Mouse (Mus musculus) heart, embryonic 13.5 days (tissue): ENCODE measurements around the gene Cenpe. TPM values are rescaled to one million over a fixed set of nuclear protein-coding genes. Genes with fewer than 3 reads are reported as not detected.

Source experiments
- ATAC-seq: fragments of 200-750 bp; cut with Nextera tagmentation; 2 replicates; pipeline ENCODE4 v1.8.0; 2017; ENCODE audit warnings: moderate TSS enrichment; ENCODE audit not compliant: insufficient number of reproducible peaks, low FRiP score, low TSS enrichment; ENCODE audit errors: extremely low read depth
- H3K27ac ChIP-seq: fragments of 300-500 bp; sonication (generic); replicated peaks from 2 replicates; pipeline ENCODE4 v1.5.1; 2015; ENCODE audit warnings: moderate library complexity, mild to moderate bottlenecking, inconsistent platforms
- H3K27me3 ChIP-seq: fragments of 300-500 bp; sonication (generic); replicated peaks from 2 replicates; pipeline ENCODE4 v1.6.1; 2015; ENCODE audit warnings: mild to moderate bottlenecking, inconsistent platforms
- H3K36me3 ChIP-seq: fragments of 300-500 bp; sonication (generic); 2 replicates; pipeline ENCODE4 v1.6.1; 2015; ENCODE audit warnings: mild to moderate bottlenecking, inconsistent platforms
- H3K4me1 ChIP-seq: fragments of 300-500 bp; sonication (generic); 2 replicates; pipeline ENCODE4 v1.6.1; 2015; ENCODE audit warnings: inconsistent platforms
- H3K4me2 ChIP-seq: fragments of 300-500 bp; sonication (generic); 2 replicates; pipeline ENCODE4 v1.6.1; 2015; ENCODE audit warnings: inconsistent platforms, mild to moderate bottlenecking, moderate library complexity
- H3K4me3 ChIP-seq: fragments of 300-500 bp; sonication (generic); 2 replicates; pipeline ENCODE4 v1.5.1; 2015; ENCODE audit warnings: moderate library complexity, mild to moderate bottlenecking, inconsistent platforms
- H3K9ac ChIP-seq: fragments of 300-500 bp; sonication (generic); 2 replicates; pipeline ENCODE4 v1.6.1; 2015; ENCODE audit warnings: inconsistent platforms, mild to moderate bottlenecking, moderate library complexity
- H3K9me3 ChIP-seq: fragments of 300-500 bp; sonication (generic); 2 replicates; pipeline ENCODE4 v1.6.1; 2016; ENCODE audit warnings: inconsistent platforms
- WGBS: fragments of 180-500 bp; shearing (Covaris S2); methylation state at CpG from one replicate; pipeline ENCODE4 v1.1.7; 2015; ENCODE audit warnings: mixed read lengths; 5-methylcytosine and 5-hydroxymethylcytosine counted together
- polyA plus RNA-seq: library from polyadenylated mRNA; unstranded; fragments of >200 nt; fragmentation: Nextera tagmentation; extraction: Ambion mirVana; gene quantifications from 2 replicates; pipeline ENCODE4 v1.2.1, GENCODE M21; 2015

Gene Cenpe
- polyA plus RNA-seq, 1 experiment from 2014 or later = 17.8 TPM

DNA sequence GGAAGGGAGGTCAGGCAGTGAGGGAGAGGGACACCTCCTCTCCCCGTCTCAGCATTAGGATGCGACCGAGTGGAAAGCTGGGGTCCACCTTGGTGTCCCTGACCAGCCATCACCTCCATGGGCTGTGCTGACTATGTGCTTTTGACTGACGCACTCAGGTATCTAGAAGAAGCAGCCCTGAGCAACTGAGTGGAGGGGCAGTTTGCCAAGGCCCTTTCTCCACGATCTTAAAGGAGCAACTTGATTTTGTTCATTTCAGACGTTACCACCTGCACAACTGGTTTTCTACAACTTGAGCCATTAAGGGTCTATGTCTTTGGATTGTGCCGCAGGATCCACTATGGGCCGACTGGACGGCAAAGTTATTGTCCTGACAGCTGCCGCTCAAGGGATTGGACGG lies 72.9 kb downstream of the Cenpe start:
- H3K9me3 ChIP-seq = no peaks in the 10 kb centered on the region
- no peaks in the 10 kb centered on the region for H3K27me3 ChIP-seq
- H3K4me2 ChIP-seq = no peak overlapping the region
- no peak for ATAC-seq
- no peak overlapping the region for H3K27ac ChIP-seq
- 85% methylated on average over 11 of the region's 11 CpGs for WGBS
- H3K4me1 ChIP-seq = peaks cover 2% of the 10 kb centered on the region; the same call in 1 of the 2 replicates
- no peak overlapping the region for H3K9ac ChIP-seq
- no peak overlapping the region for H3K4me3 ChIP-seq
- no peaks in the 10 kb centered on the region for H3K36me3 ChIP-seq

DNA sequence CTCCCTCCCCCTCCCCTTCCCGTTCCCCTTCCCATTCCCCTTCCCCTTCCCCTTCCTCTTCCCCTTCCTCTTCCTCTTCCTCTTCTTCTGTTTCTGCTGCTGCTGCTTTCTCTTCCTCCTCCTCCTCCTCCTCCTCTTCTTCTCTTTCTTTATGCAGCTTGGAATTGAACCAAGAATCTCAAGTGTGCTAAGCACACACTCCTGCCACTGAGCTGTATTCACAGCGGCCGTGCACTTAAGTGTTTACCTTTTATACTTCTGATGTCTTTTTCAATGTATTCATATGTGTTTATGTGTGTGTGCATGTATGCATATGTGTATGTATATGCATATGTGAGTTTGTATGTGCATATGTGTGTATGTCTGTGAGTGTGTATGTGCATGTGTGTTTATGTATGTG lies 73.5 kb downstream of the Cenpe start:
- no peak overlapping the region for H3K9ac ChIP-seq
- H3K4me1 ChIP-seq = peaks cover under 1% of the 10 kb centered on the region; the same call in 1 of the 2 replicates
- 53% methylated on average over 3 of the region's 3 CpGs for WGBS
- ATAC-seq = no peak
- no peak overlapping the region for H3K4me3 ChIP-seq
- no peaks in the 10 kb centered on the region for H3K27me3 ChIP-seq
- no peaks in the 10 kb centered on the region for H3K36me3 ChIP-seq
- no peaks in the 10 kb centered on the region for H3K9me3 ChIP-seq
- H3K27ac ChIP-seq = no peak overlapping the region
- H3K4me2 ChIP-seq = no peak overlapping the region

DNA sequence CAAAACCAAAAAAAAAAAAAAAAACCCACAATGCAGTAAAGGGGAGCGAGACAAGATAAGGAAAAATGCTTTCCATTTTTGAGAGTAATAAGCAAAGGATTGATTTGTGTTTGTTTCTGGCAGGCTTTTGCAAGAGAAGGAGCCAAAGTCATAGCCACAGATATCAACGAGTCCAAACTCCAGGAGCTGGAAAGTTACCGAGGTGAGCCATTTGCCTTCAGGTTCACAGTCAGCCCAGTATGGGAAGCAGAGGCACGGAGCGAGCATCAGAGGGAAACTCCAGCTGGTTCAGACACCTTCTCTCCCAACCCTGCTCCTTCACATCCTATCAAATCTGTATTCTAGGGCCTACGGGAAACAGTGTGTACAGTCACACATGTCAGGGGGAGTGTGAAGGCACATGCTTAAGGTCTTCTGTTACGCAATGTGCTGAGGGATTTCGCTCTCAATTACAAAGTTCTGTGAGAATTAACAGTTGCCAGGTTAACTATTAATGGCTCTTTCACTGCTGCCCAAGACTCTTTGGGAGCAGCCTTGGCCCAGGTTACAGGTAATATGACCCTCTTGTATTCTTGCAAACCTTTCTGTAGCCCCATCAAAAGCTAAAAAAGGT lies 75.9 kb downstream of the Cenpe start:
- Histone ChIP-seq H3K4me3 (no peak overlapping the region), H3K27ac (no peak overlapping the region), H3K9me3 (no peaks in the 10 kb centered on the region), H3K4me1 (no peaks in the 10 kb centered on the region), H3K9ac (no peak overlapping the region), H3K36me3 (no peaks in the 10 kb centered on the region), H3K27me3 (no peaks in the 10 kb centered on the region), H3K4me2 (no peak overlapping the region)
- WGBS = 75% methylated on average over 8 of the region's 8 CpGs
- ATAC-seq = no peak

DNA sequence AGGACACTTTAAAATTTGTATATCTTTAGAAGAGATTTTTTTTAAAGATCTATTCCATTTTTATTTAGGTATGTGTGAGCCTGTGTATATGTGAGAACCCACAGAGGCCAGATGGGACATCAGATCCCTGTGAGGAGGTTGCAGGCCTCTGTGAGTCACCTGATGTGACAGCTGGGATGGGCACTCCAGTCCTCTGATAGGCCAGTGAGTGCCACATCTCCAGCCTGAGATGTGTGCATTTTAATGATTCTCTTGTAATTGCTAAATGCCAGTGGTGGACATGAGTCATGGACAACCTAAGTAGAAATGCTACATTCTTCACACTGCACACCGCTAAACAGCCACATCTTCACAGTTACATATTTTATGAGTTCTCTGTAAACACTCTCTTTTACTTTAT lies 76.8 kb downstream of the Cenpe start:
- no peak for ATAC-seq
- no peaks in the 10 kb centered on the region for H3K9me3 ChIP-seq
- WGBS = 88% methylated on average over 1 of the region's 1 CpGs
- no peak overlapping the region for H3K27ac ChIP-seq
- no peak overlapping the region for H3K4me2 ChIP-seq
- H3K36me3 ChIP-seq = no peaks in the 10 kb centered on the region
- no peaks in the 10 kb centered on the region for H3K27me3 ChIP-seq
- H3K9ac ChIP-seq = no peak overlapping the region
- no peak overlapping the region for H3K4me3 ChIP-seq
- peaks cover 7% of the 10 kb centered on the region for H3K4me1 ChIP-seq

DNA sequence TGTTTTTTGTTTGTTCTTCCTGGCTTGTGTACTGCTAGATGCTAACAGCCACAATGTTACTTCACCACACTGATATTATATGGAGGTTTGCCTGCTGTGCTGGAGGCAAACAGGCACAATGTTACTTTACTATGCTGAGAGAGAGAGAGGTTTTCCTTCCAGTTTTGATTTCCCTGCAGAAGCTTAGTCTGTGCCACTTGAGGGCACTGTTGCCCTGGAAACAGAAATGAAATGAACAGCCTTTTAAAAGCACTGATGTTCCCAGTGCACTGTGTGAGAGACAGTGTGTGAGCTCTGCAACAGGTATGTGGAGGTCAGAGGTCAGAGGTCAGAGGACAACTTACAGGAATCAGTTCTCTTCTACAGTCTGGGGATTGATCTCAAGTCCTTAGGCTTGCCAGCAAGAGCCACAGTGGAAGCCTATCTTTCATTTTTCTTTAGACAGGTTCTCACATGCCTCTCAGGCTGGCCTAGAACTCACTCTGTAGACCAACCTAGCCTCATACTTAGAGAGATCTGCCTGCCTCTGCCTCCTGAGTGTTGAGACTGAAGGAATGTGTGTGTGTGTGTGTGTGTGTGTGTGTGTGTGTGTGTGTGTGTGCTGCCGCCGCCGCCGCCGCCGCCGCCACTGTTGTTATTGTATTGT lies 78.0 kb downstream of the Cenpe start:
- H3K4me3 ChIP-seq = no peak overlapping the region
- H3K9me3 ChIP-seq = no peaks in the 10 kb centered on the region
- no peaks in the 10 kb centered on the region for H3K27me3 ChIP-seq
- no peaks in the 10 kb centered on the region for H3K36me3 ChIP-seq
- 99% methylated on average over 7 of the region's 7 CpGs for WGBS
- ATAC-seq = no peak
- H3K27ac ChIP-seq = no peak overlapping the region
- H3K4me1 ChIP-seq = peaks cover 7% of the 10 kb centered on the region
- H3K4me2 ChIP-seq = no peak overlapping the region
- H3K9ac ChIP-seq = no peak overlapping the region

DNA sequence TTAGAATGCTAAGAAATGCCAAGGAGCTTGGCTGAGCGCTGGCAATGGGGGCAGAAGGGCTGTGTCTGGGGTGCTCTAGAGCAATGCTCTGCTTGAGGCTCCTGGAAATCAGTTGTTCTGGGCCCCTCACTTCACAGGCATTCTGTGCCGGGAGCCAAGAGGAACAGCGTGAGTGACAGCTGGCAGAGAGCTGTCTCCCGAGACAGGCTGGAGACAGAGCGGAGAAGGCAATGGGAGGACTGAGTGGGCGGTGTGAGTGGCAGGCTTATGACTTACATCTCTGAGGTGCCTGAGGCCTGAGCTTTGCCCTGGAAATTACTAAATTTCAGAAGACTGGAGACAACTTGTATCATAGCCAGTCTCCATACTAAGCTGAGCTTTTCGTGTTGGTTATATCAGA lies 81.4 kb downstream of the Cenpe start:
- H3K9ac ChIP-seq = no peak overlapping the region
- no peaks in the 10 kb centered on the region for H3K9me3 ChIP-seq
- H3K4me2 ChIP-seq = no peak overlapping the region
- H3K27ac ChIP-seq = no peak overlapping the region
- no peak for ATAC-seq
- H3K36me3 ChIP-seq = no peaks in the 10 kb centered on the region
- no peak overlapping the region for H3K4me3 ChIP-seq
- WGBS = 29% methylated on average over 7 of the region's 7 CpGs
- H3K4me1 ChIP-seq = peaks cover 7% of the 10 kb centered on the region
- H3K27me3 ChIP-seq = no peaks in the 10 kb centered on the region

DNA sequence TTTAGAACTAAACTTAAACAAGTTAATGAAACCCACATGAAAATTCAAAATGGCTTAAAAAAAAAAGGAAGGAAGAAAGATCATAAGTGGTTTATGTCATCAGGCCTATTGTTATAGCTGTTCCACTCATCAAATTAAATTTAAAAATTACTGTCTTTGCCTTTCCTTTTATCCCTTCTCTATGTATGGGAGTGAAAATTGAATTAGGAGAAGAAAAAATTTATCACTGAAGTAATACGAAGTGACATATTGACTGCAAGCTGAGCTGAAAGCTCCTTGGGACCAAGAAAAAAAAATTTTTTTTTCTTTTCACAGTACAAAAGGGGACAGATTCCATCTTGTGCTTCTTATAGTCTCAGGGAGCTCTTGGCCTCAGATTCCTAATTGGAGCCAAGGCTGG lies 83.2 kb downstream of the Cenpe start:
- WGBS = 86% methylated on average over 1 of the region's 1 CpGs
- ATAC-seq = no peak
- H3K27ac ChIP-seq = no peak overlapping the region

DNA sequence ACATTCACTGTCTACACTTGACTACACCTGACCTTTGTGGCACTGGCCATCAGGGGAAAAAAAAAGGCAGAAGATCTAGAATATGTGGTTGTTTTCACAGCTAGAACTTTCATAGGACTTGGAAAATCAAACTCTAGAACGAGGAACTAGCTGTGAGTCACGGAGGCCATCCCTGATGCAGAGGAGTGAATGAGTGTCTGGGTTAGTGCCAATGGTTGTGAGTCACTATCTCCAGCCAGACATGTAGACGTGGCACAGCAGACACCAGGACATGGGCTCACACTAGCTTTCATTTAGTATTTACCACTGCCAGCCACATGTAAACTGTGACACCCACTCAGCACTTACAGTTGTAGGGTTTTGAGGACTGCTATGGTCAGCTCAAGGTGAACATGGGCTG lies 86.2 kb downstream of the Cenpe start:
- H3K4me1 ChIP-seq = peaks cover 6% of the 10 kb centered on the region
- no peak for ATAC-seq
- H3K4me3 ChIP-seq = no peak overlapping the region
- WGBS = 54% methylated on average over 3 of the region's 3 CpGs
- H3K36me3 ChIP-seq = no peaks in the 10 kb centered on the region
- no peak overlapping the region for H3K27ac ChIP-seq
- H3K4me2 ChIP-seq = no peak overlapping the region
- H3K9ac ChIP-seq = no peak overlapping the region
- H3K9me3 ChIP-seq = no peaks in the 10 kb centered on the region
- no peaks in the 10 kb centered on the region for H3K27me3 ChIP-seq

More for the DNA sequence above, 83.2 kb downstream of the Cenpe start:
- Histone ChIP-seq H3K4me3 (no peak overlapping the region), H3K9ac (no peak overlapping the region), H3K4me2 (no peak overlapping the region), H3K9me3 (no peaks in the 10 kb centered on the region), H3K27me3 (no peaks in the 10 kb centered on the region), H3K36me3 (no peaks in the 10 kb centered on the region), H3K4me1 (peaks cover 7% of the 10 kb centered on the region)

DNA sequence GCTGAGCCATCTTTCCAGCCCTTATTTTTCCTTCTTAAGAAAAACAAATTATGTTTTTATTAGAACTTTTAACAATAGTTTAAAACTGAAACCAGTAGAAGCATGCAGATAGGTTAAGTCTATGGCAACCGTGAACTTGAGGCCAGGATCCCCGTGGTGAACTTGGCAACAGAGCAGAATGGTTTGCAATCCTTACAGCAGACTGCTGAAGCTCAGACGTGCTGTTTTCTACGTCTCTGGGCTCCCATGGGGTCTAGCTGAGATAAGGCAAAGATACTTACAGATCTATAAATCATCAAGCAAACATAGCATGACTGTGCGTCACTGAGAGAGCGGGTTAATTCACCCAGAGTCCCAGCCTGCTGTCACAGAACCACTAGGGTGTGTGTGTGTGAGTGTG lies 87.7 kb downstream of the Cenpe start:
- Histone ChIP-seq H3K4me1 (no peaks in the 10 kb centered on the region), H3K36me3 (no peaks in the 10 kb centered on the region), H3K9me3 (no peaks in the 10 kb centered on the region), H3K4me3 (no peak overlapping the region), H3K27ac (no peak overlapping the region), H3K4me2 (no peak overlapping the region), H3K27me3 (no peaks in the 10 kb centered on the region), H3K9ac (no peak overlapping the region)
- 62% methylated on average over 6 of the region's 6 CpGs for WGBS
- ATAC-seq = no peak

DNA sequence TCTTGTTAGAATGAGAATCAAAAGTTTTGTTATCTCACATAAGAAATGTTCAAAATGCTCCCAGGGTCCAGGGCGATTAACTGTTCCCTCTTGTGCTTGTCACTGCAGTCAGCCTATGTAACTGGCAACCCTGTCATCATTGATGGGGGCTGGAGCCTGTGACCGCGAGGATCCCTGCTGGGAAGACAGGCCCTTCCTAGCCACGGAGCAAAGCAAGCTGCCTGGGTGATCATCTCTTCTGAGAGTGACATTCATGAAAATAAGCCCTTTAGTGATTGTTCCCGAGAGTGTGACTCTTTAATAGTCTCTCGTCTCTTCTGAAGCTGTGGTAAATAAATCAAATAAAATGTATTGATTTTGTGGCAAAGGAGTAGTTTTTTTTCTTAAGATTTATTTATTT lies 91.7 kb downstream of the Cenpe start:
- H3K4me2 ChIP-seq = no peak overlapping the region
- H3K4me1 ChIP-seq = no peaks in the 10 kb centered on the region
- H3K9ac ChIP-seq = no peak overlapping the region
- 33% methylated on average over 6 of the region's 6 CpGs for WGBS
- H3K27me3 ChIP-seq = peaks cover 6% of the 10 kb centered on the region; the same call in 1 of the 2 replicates
- H3K27ac ChIP-seq = no peak overlapping the region
- ATAC-seq = no peak
- H3K9me3 ChIP-seq = no peaks in the 10 kb centered on the region
- no peak overlapping the region for H3K4me3 ChIP-seq
- no peaks in the 10 kb centered on the region for H3K36me3 ChIP-seq

DNA sequence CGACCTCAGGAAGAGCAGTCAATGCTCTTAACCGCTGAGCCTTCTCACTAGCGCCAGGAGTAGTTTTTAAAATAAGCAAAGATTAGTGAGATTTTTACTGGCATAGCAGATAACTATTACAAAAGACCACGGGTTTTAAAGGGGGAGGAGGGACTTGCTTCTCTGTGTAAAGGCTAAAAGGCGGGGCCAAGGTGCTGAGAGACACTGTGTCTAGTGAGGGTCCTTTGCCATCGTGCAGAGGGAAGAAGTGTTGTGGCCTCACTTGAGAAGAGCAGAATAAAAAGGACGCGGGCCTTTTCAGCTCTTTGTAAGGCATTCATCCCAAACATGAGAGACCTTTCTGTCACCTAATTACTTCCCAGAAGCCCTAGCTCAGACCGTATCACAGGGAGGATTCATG lies 92.2 kb downstream of the Cenpe start:
- 38% methylated on average over 9 of the region's 9 CpGs for WGBS
- no peaks in the 10 kb centered on the region for H3K9me3 ChIP-seq
- no peaks in the 10 kb centered on the region for H3K4me1 ChIP-seq
- ATAC-seq = no peak
- H3K4me3 ChIP-seq = no peak overlapping the region
- H3K9ac ChIP-seq = no peak overlapping the region
- peaks cover 6% of the 10 kb centered on the region; the same call in 1 of the 2 replicates for H3K27me3 ChIP-seq
- H3K36me3 ChIP-seq = no peaks in the 10 kb centered on the region
- no peak overlapping the region for H3K27ac ChIP-seq
- H3K4me2 ChIP-seq = no peak overlapping the region
